Mouse (Mus musculus) kidney, postnatal 4 days (tissue): ENCODE measurements at regions not wholly inside any gene's neighbourhood (a gene's known extent, or its start where the extent isn't known, plus 50 kb on each side); places are given as distances from the start of the nearest gene placed in this dataset.
"Not testable (repeated sequence)": the region's sequence is repeated elsewhere in the genome, so short reads cannot be mapped to it uniquely, and the experiment has no call there.

Experiments
- DNase-seq, 2 experiments: peaks; one replicate each; pipeline ENCODE4 v3.0.0; 2021; ENCODE audit warnings: mixed read lengths in 2 of 2

DNA sequence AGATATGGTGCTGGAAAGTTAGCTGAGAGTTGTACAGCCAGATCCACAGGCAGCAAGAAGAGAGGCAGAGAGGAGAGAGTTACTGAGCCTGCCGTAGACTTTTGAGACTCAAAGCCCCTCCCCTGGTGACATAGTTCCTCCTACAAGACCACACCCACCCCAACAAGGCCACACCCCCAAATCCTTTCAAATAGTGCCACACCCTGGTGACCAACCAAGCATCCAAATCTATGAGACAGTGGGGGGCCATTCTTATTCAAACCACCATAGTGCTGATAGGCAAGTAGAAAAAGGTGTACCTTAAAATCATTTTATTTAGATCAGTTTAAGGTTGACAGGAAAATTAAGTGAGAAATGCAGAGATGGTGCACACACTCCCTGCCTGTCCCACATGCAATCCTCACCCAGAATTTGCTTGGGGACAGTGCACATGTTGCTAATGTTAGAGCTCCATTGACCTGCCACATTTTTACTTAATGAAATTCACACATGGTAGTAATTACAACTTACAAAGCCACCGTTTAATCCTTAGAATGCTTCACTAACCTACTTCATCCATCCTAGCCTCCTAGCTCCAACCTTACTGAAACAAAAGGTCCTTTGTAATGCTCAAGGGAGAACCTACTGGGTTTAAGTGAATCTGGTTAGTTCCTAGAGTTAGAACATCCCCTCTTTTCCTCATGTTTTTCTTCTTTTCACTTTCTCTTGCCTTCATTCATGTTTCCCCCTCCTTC, 86.5 kb downstream of the Phlda1 start:
- no peak for DNase-seq

DNA sequence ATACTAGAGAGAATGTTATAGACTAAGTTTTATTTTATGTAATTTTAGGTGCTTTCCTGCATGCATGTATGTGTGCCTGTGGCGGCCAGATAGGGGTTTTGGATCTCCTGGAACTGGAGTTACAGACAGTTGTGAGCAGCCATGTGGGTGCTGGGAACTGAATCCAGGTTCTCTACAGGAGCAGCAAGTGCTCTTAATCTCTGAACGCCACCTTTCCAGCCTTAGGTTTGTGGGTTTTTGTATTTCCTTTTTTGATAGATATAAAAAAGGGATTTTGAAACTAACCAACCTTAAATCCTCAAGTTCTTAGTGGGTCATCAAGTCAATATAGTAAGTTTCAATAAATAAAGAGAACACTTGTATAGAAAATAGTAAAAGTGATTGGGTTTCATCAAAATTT, 87.2 kb downstream of the Phlda1 start:
- no peak for DNase-seq

DNA sequence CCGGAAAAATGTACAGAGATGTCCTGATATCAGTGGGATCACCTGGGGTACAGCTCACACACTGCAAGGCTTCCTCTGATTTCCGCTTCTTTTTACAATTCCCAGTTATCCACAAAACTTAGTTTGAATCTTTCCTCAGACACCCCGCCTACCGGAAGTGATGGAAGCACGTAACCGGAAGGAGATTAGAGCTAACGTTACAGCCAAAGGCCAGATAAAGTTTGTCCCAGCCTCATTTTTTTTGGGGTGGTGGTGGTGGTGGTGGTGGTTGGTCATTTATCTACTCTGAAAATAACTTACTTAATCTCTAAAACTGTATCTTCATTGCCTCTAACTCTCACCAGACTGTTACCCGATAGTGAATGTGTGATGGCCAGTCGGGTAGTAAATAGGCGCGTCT, 88.1 kb downstream of the Phlda1 start:
- DNase-seq = no peak

GRCm38 (mm10) chr10:111594651-111595050, 88.6 kb downstream of the Phlda1 start:
- peak in 1 of 2 experiments; percentile 30 for DNase-seq

DNA sequence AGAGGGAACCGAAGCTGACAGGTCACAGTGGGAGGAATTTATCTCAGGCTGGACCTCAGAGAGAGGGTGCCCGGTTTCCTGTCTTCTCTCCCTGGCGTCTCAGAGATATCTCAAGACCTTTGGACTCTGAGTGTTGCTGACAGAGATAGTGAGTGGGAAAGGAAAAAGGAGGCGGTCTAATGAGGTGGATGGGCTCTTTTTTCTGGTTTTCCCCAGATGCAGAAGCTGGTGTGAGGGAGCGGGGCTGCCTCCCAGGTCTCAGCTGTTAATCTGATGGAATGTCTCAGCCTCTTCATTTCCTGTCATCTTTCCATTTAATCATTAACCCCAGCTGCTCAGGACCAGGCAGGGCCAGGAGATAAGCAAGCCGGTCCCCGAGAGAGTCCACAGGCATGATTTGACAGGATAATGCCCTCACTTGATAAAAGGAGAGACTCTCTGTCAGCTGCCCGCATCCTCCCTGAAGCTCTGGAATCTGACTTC, 89.5 kb downstream of the Phlda1 start:
- peak; percentile 30 to 57 for DNase-seq

- no peak for DNase-seq
Measured at GRCm38 (mm10) chr10:111598650-111599049, 92.6 kb downstream of the Phlda1 start.

- peak in 1 of 2 experiments; percentile 46 for DNase-seq
Measured at GRCm38 (mm10) chr10:111599297-111600250, 93.5 kb downstream of the Phlda1 start.

GRCm38 (mm10) chr10:111600251-111600620, 94.2 kb downstream of the Phlda1 start:
- DNase-seq = peak in 1 of 2 experiments; percentile 30

DNA sequence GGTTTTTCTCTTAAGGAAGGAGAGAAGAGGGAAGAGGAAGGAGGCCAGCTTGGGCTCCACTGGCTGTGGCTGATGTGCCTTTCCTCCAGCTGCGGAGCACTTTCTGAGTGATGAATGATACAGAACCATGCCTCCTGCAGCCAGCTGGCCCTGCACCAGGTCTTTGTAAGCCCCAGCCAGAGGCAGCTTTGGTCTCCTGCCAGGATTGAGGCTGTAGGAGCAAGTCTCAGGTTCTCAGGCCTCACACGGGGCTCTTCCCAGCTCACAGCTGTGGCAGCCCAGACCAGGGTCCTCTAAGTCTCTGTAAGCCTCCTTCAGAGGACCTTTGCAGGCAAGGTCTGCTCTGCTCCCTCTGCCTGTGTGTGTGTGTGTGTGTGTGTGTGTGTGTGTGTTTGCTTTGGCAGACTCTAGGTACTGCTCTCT, 94.6 kb downstream of the Phlda1 start:
- peak; percentile 87 to 92 for DNase-seq

GRCm38 (mm10) chr10:111603166-111603565, 97.1 kb downstream of the Phlda1 start:
- no peak for DNase-seq

DNA sequence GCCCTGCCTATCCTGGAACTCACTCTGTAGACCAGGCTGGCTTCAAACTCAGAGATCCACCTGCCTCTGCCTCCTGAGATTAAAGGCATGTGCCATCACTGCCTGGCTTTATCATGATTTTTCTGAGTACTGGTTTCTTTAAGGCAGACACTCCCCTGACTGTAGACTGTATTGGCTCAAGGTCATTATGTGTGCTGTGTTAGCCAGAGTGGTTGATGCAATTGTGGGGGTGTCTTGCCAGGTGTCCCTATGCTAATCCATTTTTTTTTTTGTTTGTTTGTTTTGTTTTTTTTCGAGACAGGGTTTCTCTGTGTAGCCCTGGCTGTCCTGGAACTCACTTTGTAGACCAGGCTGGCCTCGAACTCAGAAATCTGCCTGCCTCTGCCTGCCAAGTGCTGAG, 101.3 kb downstream of the Phlda1 start:
- DNase-seq = not testable (repeated sequence)

DNA sequence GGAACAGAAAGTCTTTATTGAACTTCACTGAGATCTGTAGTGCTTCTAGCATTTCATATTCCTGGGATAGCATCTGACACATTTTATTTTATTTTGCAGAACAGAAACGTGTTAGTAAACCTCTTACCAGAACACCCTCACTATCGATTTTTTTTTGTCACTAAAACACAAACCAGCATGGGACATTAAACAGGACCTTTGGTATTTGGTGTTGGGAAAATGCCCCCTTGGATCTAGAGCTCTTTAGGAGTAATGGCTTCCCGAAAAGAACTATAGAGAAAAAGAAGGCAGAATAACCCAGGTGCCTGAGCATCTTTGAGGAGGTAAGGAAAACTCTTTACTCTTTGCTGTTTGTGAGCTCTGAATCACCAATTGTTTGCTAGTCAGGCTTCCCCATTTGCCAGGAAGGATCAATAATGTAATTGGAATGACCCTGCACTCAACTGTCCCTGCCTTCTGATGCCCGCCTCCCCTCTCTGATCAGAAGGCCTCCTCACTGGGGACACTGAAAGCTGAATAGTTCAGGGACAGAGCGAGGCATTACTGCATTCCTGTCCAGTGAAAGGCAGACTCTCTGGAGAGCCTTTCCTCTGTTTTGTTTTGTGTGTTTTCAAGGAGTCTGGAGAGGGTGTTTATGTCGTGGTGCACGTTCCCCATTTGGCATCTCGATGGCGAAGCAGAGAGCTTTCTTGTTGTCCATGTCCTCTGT, 102.5 kb downstream of the Phlda1 start:
- DNase-seq = no peak

DNA sequence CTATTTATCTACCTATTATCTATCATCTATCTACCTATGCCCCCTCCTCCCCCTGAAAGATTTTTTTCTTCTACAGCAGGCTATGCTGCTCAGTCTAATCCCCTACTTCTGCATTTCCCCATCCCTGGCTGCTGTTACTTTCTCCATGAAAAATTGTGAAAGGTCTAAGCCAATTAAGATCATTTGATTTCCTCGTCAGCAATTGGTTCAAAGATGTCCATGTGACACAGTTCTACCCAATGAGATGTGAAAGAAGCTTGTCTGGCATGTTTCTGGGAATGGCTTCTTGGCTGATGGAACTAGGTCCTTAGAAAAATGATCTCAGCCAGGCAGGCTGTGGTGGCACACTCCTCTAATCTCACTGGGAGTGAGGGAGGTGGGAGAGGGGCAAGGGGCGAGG, 103.8 kb downstream of the Phlda1 start:
- DNase-seq = no peak

DNA sequence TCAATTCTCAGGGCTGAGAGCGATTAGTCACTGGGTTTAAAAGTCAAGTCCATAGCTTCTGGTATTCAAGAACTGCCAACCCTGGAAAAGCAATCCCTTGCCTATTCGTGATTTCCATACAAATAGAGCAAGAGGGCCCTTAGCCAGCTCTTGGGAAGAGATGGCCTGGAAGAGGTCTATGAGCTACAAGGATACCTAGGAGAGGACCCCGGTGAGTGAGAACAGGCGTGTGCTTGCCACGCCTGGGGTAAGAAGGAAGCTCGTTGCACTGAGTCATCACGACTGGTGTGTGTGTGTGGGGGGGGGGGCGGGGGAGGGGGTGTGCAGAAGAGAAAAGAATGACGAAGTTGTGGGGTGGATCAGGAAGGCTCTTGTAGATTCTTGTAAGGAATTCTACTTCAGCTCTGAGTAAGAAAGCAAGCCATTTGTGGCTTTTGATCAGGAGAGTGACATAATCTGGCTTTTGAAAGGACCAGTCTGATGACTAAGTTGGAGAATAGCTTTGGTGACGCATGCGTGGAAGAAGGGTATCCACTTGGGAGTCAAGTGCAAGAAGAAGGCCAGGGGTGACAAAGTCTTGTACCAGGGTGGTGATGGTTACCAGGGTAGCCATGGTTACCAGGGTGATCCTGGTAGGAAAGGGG, 113.7 kb downstream of the Phlda1 start:
- no peak for DNase-seq

- DNase-seq = no peak
Measured at GRCm38 (mm10) chr10:111620927-111621676, 115.0 kb downstream of the Phlda1 start.

DNA sequence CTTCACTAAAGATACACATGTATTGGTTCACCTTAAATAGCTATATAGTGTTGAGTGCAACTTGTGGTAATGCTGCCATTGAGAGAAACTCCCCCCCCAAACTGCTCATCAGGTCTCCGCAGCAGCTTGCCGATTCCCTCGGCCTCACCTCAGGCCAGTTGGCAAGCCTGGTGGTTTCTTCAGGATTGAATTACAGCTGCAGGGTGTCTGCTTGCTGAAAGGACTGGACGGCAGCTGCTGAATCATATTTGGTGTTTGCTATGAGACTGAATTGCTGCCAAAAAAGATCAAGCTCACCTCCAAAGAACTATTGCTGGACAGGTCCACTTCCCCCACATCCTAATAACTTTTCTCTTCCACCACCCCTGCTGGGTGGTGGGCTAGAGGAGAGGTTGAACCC, 116.7 kb downstream of the Phlda1 start:
- DNase-seq = no peak

- DNase-seq = peak; percentile 16 to 26
Measured at GRCm38 (mm10) chr10:111624021-111624420, 117.9 kb downstream of the Phlda1 start.

DNA sequence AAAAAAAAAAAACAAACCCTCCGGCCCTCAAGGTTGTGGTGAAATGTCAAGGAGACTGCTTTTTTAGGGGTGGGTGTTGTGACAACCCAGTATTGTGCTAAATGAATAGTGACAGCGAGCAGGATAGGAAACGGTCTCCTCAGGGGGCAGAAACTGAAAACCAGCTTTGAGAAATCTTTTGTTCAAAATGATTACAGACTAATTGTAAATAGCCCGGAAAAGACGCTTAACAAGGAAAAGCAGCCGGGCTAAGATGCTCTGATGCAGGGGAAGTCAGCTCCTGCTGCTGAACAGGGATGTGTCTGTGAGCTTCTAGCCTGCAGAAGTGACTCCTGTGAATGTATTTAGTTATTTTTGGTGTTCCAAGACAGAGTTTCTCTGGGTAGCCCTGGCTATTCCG, 118.5 kb downstream of the Phlda1 start:
- no peak for DNase-seq

DNA sequence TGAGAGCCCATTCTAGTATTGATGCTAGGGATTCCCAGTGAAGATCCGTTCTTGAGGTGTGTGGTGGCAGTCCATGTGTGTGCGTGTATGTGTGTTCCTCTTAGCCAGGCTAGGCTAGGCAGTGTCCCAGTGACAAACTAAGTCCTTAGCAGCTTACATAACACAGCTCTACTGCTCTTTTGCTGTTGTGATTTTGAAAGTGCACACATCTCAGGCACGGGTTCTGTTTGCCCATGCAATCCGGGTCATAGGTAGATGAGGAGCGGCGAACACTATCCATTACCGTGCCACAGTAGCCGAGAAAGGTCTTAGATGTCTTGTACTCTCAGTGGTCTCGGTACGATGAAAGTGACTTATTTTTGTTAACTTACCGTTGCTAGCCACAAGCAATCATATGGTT, 119.5 kb downstream of the Phlda1 start:
- DNase-seq = no peak

DNA sequence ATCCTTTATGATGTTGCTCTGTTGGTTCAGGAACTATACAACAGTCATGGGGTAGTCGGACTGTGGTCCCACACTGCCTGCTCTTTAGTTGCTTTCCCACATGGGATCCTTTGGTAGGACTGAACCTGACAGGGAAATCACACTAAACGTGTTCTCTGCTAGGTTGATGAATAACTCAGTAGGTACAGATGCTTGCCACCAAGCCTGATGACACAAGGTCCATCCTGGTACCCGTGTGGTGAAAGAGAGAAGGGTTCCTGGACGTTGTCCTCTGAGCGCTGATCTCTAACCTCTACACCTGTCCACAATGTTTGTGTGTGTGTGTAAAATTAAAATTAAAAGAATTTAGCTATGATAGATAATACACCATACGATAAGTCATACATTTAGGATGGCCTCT, 119.9 kb downstream of the Phlda1 start:
- no peak for DNase-seq

DNA sequence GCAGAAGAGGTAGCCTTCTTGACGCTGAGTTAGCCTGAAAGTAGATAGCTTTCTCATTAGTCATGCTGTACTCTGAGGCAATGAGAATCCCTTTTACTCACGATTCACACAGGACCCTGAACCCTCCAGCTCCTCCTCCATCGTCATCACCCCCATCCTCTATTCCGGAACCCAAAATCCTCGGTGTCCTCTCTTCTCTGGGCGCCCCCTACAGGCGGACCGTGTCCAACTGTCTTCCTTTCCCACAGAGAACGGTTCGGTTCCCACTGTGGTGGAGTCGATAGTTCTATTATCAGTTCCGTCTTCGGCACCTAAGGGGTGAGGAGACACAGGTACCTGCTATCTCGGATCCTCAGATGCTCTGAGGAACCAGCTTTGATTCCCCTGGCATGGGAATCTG, 130.2 kb downstream of the Phlda1 start:
- DNase-seq = no peak
